Mouse (Mus musculus): ENCODE results near the gene Pdxdc1.
"Not testable (repeated sequence)": the region's sequence is repeated elsewhere in the genome, so short reads cannot be mapped to it uniquely, and the experiment has no call there.

Pdxdc1 gene

GRCm38 (mm10) chr16:13902888-13903483 lies at the start of gene Pdxdc1, which contains the start of gene Mpv17l:
Gene Pdxdc1, minus strand, starts transcription at chr16:13903131.
Gene Mpv17l, plus strand, starts transcription at chr16:13903161.
- peak; percentile 98 for DNase-seq

GRCm38 (mm10) chr16:13951245-13951644 lies 48.3 kb upstream of the Pdxdc1 start:
- no peak for DNase-seq

GRCm38 (mm10) chr16:13946306-13946705 lies 43.4 kb upstream of the Pdxdc1 start:
- DNase-seq: no peak

GRCm38 (mm10) chr16:13945153-13945552 lies 42.2 kb upstream of the Pdxdc1 start:
- no peak for DNase-seq

GRCm38 (mm10) chr16:13944752-13945151 lies 41.8 kb upstream of the Pdxdc1 start:
- no peak for DNase-seq

GRCm38 (mm10) chr16:13944178-13944577 lies 41.2 kb upstream of the Pdxdc1 start:
- DNase-seq: no peak

GRCm38 (mm10) chr16:13940847-13941395 lies 38.0 kb upstream of the Pdxdc1 start:
- no peak for DNase-seq

GRCm38 (mm10) chr16:13940139-13940846 lies 37.4 kb upstream of the Pdxdc1 start:
- DNase-seq: no peak

GRCm38 (mm10) chr16:13927456-13928075 lies 24.6 kb upstream of the Pdxdc1 start:
- DNase-seq: no peak

GRCm38 (mm10) chr16:13922966-13923365 lies 20.0 kb upstream of the Pdxdc1 start:
- not testable (repeated sequence) for DNase-seq

- not testable (repeated sequence) for DNase-seq
Measured at GRCm38 (mm10) chr16:13922499-13922898, 19.6 kb upstream of the Pdxdc1 start.

GRCm38 (mm10) chr16:13921781-13922180 lies 18.9 kb upstream of the Pdxdc1 start:
- DNase-seq: no peak

- no peak for DNase-seq
Measured at GRCm38 (mm10) chr16:13921063-13921462, 18.1 kb upstream of the Pdxdc1 start.

- DNase-seq: no peak
Measured at GRCm38 (mm10) chr16:13920093-13920492, 17.2 kb upstream of the Pdxdc1 start.

- no peak for DNase-seq
Measured at GRCm38 (mm10) chr16:13907297-13907696, 4.4 kb upstream of the Pdxdc1 start.

- DNase-seq: no peak
Measured at GRCm38 (mm10) chr16:13903488-13903887, 557 bp upstream of the Pdxdc1 start.

GRCm38 (mm10) chr16:13902397-13902831 lies 517 bp downstream of the Pdxdc1 start:
- DNase-seq: no peak

- DNase-seq: no peak
Measured at GRCm38 (mm10) chr16:13898981-13899380, 4.0 kb downstream of the Pdxdc1 start.

- no peak for DNase-seq
Measured at GRCm38 (mm10) chr16:13896357-13896756, 6.6 kb downstream of the Pdxdc1 start.

GRCm38 (mm10) chr16:13895740-13896139 lies 7.2 kb downstream of the Pdxdc1 start:
- DNase-seq: no peak

GRCm38 (mm10) chr16:13894097-13894496 lies 8.8 kb downstream of the Pdxdc1 start:
- no peak for DNase-seq

- DNase-seq: no peak
Measured at GRCm38 (mm10) chr16:13892850-13893249, 10.1 kb downstream of the Pdxdc1 start.

- no peak for DNase-seq
Measured at GRCm38 (mm10) chr16:13890449-13890848, 12.5 kb downstream of the Pdxdc1 start.
